Comparison of ENCODE assay signal across 30 mouse cellular contexts in the genomic region with DNA sequence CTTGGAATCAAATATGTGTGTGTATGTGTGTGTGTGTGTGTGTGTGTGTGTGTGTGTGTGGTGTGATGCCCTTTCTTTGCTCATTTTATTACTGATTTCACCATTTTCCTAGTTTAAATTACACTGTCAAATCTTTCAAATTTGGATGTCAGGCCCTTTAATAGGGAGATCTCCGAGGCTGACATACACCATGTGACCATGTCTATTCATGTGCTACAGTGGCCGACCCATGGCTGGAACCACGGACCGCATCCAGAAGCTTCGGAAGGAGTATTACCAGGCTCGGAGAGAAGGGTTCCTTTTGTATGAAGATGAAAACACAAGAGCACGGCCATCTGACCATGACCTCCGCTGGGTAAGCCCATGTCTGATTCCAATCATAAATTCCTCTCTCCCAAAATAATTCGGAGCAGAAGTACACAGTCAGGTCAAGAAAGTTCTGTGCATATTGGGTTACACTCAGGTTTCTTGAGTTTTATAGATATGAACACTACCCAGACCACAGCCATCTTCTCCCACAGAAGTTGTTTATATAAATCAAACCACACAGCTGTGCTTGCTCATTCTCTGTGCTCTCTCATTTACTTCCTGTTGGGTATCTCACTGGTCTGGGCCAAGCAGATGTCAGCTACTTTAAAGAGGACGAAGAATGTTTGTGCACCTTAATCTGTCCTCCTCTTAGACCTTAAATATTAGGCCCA.
DNase-seq lines count a peak whose midpoint lies in the region; ATAC-seq and TF ChIP-seq lines count a peak whose summit lies in the region.
"Had no signal": no experiment of that assay in that cellular context is flagged by ENCODE, and none has a peak within 500 bp of the region (broad histone marks: within the 10 kb centered on the region; RNA-seq: fewer than 3 reads in every experiment).

No protein-coding gene starts in this region.

- WGBS in lung, embryonic 14.5 days = 69% methylated on average over 10 of the region's 10 CpGs
- 77% methylated on average over 10 of the region's 10 CpGs for WGBS in lung, postnatal 0 days
- 60% methylated on average over 10 of the region's 10 CpGs for WGBS in embryonic facial prominence, embryonic 15.5 days

- H3K4me1 ChIP-seq in lung, embryonic 14.5 days (ENCODE audit: insufficient read depth) = no peaks in the 10 kb centered on the region
- H3K4me1 ChIP-seq in lung, postnatal 0 days (ENCODE audit: insufficient read depth, low read depth, low read length) = no peaks in the 10 kb centered on the region
- no peaks in the 10 kb centered on the region for H3K4me1 ChIP-seq in embryonic facial prominence, embryonic 15.5 days
- H3K4me1 ChIP-seq: heart, embryonic 10.5 days; heart, embryonic 13.5 days had no signal

- no peak overlapping the region for H3K4me2 ChIP-seq in lung, embryonic 14.5 days
- H3K4me2 ChIP-seq in lung, postnatal 0 days (replicated peaks; ENCODE audit: low read depth, low read length) = no peak overlapping the region
- no peak overlapping the region for H3K4me2 ChIP-seq in embryonic facial prominence, embryonic 15.5 days (replicated peaks)
- H3K4me2 ChIP-seq: embryonic facial prominence, embryonic 13.5 days; forebrain, embryonic 13.5 days; heart, embryonic 13.5 days; hindbrain, embryonic 14.5 days had no signal

- no peak for TF ChIP-seq CTCF in lung, embryonic 14.5 days (IDR thresholded peaks at IDR 0.05; ENCODE audit: low read depth)
- TF ChIP-seq CTCF in lung, postnatal 0 days (IDR thresholded peaks at IDR 0.05) = no peak

- peak; percentile 35 for DNase-seq in lung, embryonic 14.5 days
- no peak for DNase-seq in lung, postnatal 0 days (ENCODE audit: low spot score)
- DNase-seq in layer of hippocampus, adult 9-10 months (ENCODE audit: low spot score) = no peak
- no peak for DNase-seq in left cerebral cortex, adult 9 months (ENCODE audit: low spot score in 2 of 2)
- DNase-seq in adipocyte (ENCODE audit: low spot score) = no peak
- DNase-seq: adrenal gland, adult 2 months; adrenal gland, postnatal 14 days; cerebellum, adult 11 months; cerebellum, adult 2 months; cerebellum, adult 9-11 months; cerebellum, postnatal 25 days; embryo, embryonic 11 days; forebrain, postnatal 0 days; gastrocnemius, adult 2 months; gastrocnemius, postnatal 14 days; heart, adult 18-20 months; heart, postnatal 14 days; heart, postnatal 4 days; kidney, adult 18-20 months had no signal

- no peak for TF ChIP-seq EP300 in lung, postnatal 0 days (IDR thresholded peaks at IDR 0.05)

- H3K9ac ChIP-seq in lung, embryonic 14.5 days = no peak overlapping the region
- no peak overlapping the region for H3K9ac ChIP-seq in lung, postnatal 0 days (replicated peaks; ENCODE audit: low read depth)
- H3K9ac ChIP-seq in embryonic facial prominence, embryonic 15.5 days = no peak overlapping the region
- H3K9ac ChIP-seq: embryonic facial prominence, embryonic 13.5 days; forebrain, embryonic 13.5 days; forebrain, postnatal 0 days; heart, embryonic 13.5 days; hindbrain, embryonic 14.5 days had no signal

- no peaks in the 10 kb centered on the region for H3K36me3 ChIP-seq in lung, embryonic 14.5 days (ENCODE audit: insufficient read depth)
- no peaks in the 10 kb centered on the region for H3K36me3 ChIP-seq in lung, postnatal 0 days (ENCODE audit: insufficient read depth, low read length)
- no peaks in the 10 kb centered on the region for H3K36me3 ChIP-seq in embryonic facial prominence, embryonic 15.5 days
- H3K36me3 ChIP-seq: embryonic facial prominence, embryonic 13.5 days; heart, embryonic 10.5 days; heart, embryonic 13.5 days had no signal

- no peak overlapping the region for H3K4me3 ChIP-seq in lung, embryonic 14.5 days (ENCODE audit: low read depth, low read length)
- H3K4me3 ChIP-seq in lung, postnatal 0 days (ENCODE audit: low read depth, low read length) = no peak overlapping the region
- no peak overlapping the region for H3K4me3 ChIP-seq in embryonic facial prominence, embryonic 15.5 days (replicated peaks)
- H3K4me3 ChIP-seq: embryonic facial prominence, embryonic 13.5 days; forebrain, embryonic 13.5 days; gastrocnemius, adult 2 months; heart, embryonic 10.5 days; heart, embryonic 13.5 days had no signal

- H3K27me3 ChIP-seq in lung, embryonic 14.5 days (ENCODE audit: insufficient read depth, low read length) = no peaks in the 10 kb centered on the region
- H3K27me3 ChIP-seq in lung, postnatal 0 days (replicated peaks; ENCODE audit: insufficient read depth, low read length) = no peaks in the 10 kb centered on the region
- H3K27me3 ChIP-seq in embryonic facial prominence, embryonic 15.5 days = no peaks in the 10 kb centered on the region
- H3K27me3 ChIP-seq: embryonic facial prominence, embryonic 13.5 days; forebrain, embryonic 13.5 days; heart, embryonic 13.5 days; Patski had no signal

- no peaks in the 10 kb centered on the region for H3K9me3 ChIP-seq in lung, embryonic 14.5 days (ENCODE audit: low read depth, low read length)
- H3K9me3 ChIP-seq in lung, postnatal 0 days (ENCODE audit: low read length) = no peaks in the 10 kb centered on the region
- H3K9me3 ChIP-seq in embryonic facial prominence, embryonic 15.5 days (replicated peaks) = no peaks in the 10 kb centered on the region
- H3K9me3 ChIP-seq: embryonic facial prominence, embryonic 13.5 days; forebrain, embryonic 13.5 days; heart, embryonic 10.5 days; heart, embryonic 13.5 days had no signal

- no peak overlapping the region for H3K27ac ChIP-seq in lung, embryonic 14.5 days (ENCODE audit: low read depth)
- H3K27ac ChIP-seq in lung, postnatal 0 days (ENCODE audit: low read length) = no peak overlapping the region
- no peak overlapping the region for H3K27ac ChIP-seq in embryonic facial prominence, embryonic 15.5 days (replicated peaks)
- H3K27ac ChIP-seq: embryonic facial prominence, embryonic 13.5 days; forebrain, embryonic 13.5 days; gastrocnemius, adult 2 months; heart, embryonic 10.5 days; heart, embryonic 13.5 days; hindbrain, embryonic 14.5 days; hindbrain, postnatal 0 days had no signal

- no peak for ATAC-seq in lung, embryonic 14.5 days (ENCODE audit: insufficient read depth)
- ATAC-seq in lung, postnatal 0 days = no peak
- ATAC-seq in common myeloid progenitor, adult 5-6 weeks (replicated peaks; ENCODE audit: low read depth, poor library complexity, severe bottlenecking) = 0 out of 2 replicates have a peak, but pooled peaks have one; percentile 18
- ATAC-seq in embryonic facial prominence, embryonic 15.5 days (ENCODE audit: insufficient number of reproducible peaks, low FRiP score, low TSS enrichment, low read depth) = peak; percentile 39; the same call in 1 of the 2 replicates
- ATAC-seq: forebrain, embryonic 13.5 days; forebrain, postnatal 0 days; hindbrain, postnatal 0 days; inflammation-experienced regulatory T-cells, adult 6 months; intestine, embryonic 16.5 days; Patski had no signal

Comparison
In these comparisons a context has a peak if more than half of its experiments do, and no peak if none do; other contexts are left out.
1. ATAC-seq: peak in common myeloid progenitor, adult 5-6 weeks (single experiment) and embryonic facial prominence, embryonic 15.5 days (single experiment); none in lung, embryonic 14.5 days (single experiment) and lung, postnatal 0 days (single experiment).